Mouse (Mus musculus): ENCODE data around the gene Kif5a.

Gene Kif5a

DNA sequence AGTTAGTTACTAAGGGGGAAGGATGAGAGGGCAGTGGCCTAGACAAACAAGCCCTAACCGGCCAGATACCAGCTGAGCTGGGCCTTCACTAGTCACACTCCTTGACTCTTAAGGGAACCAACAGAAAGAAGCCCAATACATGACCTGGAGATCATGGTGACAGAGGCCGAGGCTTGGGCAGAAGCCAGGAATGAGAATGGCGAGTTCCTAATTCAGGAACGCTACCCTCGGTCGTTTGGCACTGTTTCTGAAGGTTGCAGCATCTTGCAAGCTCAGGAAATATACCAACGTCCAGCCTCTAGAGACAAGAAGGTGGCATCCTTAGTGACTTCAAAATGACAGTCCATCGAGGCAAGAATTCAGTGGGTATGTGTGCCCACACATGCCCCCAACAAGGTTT is 1.2 kb upstream of the Kif5a start:
- DNase-seq = no peak

DNA sequence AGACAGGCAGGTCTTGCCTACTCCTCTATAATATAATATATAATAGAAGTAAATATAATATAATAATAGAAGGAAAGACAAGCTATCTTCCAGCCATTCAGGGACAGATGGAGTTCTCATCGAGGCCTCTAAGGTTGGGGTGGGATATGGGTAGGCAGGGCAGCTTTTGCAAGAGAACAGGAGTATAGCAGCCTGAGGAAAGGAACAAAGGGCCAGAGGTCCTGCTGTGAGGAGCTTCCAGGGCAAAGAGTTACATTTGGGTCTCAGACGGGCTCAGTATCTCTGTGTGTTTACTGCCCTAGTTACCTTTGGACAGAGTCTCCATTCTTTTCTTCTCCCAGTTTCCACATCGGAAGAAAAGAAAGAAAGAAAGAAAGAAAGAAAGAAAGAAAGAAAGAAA is 483 bp upstream of the Kif5a start:
- DNase-seq = no peak

DNA sequence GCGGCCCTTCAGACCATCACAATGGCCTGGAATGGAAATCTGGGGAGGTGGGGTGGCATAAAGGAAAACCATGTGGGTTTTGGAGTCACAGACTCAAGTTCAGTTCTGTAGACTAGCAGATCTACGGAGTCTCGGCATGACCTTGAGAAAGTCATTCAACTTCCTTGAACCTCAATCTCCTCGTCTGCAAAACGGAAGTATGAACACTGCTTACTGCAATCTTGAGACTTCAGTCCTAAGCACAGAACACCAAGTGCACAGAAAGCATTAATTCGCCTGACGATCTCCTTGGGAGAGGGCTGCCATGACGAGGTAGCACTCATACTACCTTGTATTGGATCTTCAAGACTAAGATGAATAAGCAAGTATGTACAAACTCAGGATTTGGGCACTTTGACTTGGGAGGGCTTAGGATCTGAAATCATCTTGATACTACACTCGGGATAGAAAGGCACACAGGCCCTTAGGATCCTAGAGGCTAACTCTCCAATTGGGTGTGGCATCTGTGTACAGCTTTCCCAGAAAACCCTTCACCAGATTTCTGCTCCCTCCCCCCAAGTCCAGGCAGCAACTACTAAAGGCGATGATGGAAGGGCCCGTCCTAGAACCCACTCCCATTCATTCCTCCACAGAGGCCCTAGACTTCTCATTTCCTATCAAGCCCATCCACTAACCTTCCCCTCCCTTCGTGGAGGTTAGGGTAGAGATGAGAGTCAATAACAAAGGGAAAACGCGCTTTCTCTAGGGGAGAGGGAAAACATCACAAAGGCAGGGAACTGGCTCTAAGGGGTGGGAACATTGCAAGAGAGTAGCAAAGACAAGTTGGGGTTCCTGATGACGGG is 1.2 kb downstream of the Kif5a start:
- no peak for DNase-seq

DNA sequence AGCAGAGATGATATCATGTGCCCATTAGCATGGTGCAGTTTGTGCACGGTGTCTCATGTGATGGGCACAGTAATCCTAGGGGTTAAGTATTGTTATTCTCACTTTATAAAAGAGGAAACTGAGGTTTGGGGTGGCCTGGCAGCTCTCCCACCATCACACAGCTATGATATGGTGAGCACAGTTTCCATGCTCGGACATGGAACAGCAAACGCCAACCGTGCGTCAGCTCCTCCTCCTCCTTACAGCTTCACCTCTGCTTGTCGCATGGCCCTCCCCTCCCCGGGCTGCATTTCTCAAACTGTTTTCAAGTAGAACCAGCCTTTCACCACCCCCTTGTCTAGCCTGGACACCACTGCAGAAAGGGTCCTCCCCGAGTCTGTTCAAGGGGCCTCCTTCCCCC is 4.7 kb downstream of the Kif5a start:
- no peak for DNase-seq

DNA sequence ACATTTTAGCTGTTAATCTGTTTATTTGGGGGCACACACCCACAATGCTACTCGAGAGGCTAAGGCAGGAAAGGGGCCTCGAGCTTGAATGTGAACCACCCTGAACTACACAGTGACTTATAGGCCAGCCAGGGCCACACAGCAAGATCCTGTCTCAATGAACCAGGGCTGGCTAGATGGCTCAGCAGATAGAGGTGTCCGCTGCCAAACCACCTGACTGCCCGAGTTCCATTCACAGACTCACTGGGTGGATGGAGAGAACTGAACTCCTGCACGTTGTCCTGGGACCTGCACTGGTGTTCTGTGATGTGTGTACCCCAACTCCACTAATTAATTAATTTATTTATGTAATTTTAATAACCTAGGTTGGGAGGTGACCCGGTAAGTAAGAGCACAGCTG is 5.4 kb downstream of the Kif5a start:
- no peak for DNase-seq

DNA sequence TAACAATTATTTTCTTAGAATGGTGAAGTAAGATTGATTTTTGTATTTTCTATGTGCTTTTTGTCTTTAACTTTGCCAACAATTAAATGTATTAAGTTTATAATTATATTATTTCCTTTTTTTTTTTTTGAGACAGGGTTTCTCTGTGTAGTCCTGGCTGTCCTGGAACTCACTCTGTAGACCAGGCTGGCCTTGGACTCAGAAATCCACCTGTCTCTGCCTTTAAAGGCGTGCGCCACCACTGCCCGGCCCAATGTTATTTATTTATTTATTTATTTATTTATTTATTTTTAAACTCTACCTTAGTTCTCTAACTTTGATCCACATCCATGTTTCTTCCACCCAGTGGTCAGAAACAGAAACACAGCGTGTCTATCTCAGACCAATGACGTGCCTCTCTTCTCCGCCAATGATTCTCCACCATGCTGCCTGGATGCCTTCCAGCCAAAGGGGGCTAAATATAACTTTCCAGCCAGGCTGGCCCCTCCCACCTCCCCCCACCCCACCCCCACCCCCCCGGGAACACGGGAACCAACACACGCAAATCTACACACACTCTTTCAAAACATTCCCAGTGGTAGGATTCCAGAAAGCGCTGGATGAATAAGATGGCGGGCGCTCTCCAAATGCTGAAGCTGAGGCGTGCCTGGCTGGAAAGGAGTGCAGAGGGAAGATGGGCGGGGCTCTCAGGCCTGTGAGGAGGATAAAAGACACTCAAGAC is 7.4 kb downstream of the Kif5a start:
- DNase-seq = peak; percentile 55

DNA sequence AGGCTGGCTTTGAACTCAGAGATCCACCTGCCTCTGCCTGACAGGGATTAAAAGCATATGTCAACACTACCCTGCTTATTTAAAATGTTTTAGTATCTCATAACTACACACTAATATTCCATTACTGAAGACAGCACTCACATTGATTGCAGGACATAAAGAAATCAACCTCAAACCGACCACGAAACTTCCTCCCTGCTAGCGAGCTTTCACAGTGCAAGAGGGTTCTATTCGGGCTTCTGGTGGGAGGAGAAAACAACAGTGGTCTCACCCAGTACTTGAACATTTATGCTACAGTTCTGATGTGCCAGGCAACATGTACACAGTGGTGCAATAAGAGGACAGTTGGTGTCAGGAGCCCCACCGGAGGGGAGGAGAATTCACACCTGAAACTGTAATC is 12.3 kb downstream of the Kif5a start:
- no peak for DNase-seq

DNA sequence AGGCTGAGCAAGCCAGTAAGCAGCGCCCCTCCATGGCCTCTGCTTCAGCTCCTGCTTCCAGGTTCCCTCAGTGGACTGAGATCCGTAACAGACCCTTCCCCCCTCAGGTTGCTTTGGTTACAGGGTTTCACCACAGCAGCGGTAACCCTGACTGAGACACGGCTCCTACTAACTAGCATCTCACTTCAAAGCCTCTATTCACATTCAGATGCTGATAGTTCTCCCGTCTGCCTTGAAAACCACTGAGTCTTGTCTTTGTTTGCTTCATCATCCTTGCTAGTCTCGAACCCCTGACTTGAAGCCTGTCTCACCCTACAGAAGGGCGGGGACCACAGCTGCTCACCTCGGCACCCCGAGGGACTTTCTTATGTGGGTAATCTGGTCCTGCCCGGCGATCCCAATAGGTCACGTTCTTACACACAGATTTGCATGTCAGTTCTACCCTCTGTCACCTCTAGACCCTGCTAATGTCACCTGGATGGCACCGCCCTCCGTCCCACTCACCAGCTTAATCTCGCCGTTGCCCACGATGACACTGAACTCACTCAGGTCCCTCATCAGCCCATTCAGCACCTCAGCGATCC is 24.8 kb downstream of the Kif5a start:
- no peak for DNase-seq

DNA sequence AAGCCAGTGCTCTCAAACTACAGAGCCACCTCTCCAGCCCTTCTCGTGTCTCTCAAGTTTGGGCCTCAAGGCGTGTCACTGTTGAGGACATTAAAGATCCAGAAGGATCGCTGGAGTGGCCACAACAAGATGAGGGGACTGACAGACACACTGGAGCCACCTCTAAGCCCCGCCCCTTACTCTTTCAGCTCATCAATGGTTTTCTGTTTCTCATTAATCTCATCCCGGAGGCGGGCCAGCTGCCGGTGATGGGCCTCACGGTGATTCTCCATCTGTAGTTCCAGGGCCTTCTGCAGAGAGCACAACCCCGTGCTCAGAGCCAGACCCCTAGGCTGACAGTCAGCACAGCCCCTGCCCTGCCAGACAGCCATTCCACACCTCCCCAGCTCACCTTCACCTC is 26.6 kb downstream of the Kif5a start:
- DNase-seq = no peak

DNA sequence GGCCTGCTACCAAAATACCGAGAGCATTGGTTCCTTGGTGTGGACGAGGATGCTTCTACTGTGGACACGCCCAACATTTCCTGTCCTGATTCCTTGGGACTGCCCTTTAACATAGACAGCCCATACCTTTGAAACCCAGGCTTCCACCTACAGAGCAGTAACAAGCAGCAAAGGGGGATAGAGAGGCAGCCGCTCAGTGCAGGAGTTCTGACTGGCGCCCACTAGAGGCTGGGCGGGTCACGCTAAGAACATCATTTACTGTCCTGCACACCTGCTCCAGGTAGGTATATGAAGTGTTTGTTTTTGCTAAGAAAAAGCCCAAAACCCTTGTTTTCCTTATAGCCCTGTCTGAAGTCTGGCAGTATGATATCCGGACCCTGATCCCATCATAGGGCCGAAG is 30.0 kb downstream of the Kif5a start:
- no peak for DNase-seq

DNA sequence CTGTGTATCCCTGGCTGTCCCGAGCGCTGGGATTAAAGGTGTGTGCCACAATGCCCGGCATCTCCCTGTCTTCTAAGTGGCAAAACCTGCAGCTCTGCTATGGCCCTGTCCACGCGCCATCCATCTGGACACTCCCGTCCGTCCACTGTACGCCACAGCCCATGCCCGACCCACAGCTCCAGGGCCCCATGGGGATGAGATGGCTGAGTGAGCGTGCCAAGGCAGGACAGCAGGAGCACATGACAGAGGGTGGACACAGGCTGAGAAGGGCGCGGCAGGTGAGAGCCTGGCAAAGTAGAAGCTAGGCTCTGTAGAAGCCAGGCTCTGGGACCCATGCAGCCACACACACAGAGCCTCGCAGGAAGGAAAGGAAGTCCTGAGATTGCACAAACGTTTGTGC is 31.4 kb downstream of the Kif5a start:
- no peak for DNase-seq

DNA sequence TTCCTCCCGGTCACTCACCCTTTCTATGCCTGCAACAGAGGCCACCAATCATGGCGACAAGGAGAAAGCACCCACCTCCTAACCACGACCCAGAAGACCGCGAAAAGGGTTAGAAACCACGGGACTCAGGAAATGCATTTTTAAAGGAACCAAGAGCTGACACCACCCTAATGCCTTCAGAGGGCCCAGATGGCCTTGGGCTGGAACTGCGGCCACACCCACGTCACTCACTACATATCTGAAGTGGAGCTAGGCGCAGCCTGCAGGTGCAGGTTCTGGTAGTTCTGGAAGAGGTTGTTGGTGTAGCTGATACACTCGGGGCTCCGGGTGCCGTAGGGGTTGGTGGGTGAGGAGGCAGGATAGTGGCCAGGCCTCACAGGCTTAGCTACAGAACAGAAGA is 32.5 kb downstream of the Kif5a start:
- DNase-seq = no peak

DNA sequence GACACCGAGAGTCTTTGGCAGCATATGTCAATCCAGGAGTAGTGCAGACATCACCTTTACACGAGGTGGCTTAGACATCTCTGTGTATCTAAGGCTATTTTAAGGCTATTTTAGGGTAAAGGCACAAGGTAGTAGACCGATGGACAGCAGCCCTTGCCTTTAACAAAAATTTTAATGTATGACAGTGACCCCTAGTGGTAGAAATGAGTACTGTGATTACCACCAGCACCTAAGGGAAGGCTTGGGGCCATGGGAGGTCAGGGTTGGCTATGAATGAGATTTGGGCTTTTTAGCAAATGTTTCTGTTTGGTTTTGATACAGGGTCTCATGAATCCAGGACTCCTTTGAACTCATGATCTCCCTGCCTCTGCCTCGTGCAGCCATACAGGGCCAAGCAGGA is 34.3 kb downstream of the Kif5a start:
- peak; percentile 29 for DNase-seq

DNA sequence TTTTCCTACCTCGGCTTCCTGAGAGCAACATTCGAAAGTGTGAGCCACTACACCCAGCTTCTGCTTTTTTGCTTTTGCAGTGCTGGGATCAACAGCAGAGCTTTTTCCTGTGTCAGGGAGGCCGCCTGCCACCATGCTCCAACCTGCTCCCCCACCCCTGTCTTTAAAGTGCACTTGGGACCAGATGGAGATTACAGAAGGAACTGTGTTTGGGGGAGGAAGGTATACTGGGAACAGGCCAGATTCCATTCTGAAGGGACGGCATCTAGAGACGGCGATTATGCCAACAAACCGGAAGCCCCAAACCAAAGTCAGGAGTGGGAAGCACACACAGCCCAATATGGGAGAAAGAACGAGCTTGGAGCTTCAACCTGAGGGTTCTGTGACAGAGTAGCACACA is 36.0 kb downstream of the Kif5a start:
- DNase-seq = no peak

DNA sequence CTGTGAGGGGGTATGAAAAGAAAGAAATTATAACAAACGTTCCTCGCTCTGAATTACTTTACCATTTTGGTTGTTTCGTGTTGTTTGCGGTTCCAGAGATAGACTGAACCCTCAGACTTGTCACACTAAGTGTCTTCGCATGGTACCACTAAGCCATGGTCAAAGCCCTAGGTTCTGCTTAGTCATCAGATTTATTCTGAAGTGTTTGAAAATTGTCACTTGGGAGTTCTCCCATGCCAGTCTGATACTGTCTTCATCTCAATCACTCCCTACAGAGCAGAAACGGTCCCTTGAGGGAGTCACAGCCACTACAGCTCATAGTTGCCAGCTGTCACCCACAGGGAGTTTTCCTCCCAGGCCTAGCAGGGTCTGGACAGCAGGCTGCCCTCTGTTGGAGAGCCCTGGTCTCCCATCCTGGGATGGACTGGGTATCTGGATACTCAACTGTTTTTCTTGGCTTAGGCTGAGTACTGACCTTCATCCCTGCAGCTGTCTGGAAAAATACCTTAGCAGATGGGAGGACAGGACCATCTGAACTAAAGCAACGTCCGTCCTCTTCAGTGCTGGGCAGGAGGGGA is 36.7 kb downstream of the Kif5a start:
- DNase-seq = peak; percentile 32

DNA sequence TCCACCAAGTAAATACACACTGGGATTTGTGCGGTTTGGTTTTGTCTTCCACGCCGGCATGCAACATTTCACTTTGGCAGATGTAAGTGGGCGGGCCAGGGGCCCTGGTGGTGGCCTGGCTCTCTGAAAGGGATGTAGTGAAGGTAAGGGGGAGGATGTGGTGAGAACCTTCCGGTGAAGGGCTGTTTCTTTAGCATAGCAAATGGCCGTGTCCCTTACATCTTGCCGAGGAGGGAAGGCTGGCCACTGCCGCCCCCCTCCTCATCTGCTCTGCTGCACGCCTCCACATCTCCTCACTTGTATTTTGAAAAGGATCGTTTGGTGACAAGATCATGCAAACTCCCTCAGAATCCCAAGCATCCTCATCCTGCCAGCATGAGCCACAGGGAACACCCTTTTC is 37.4 kb downstream of the Kif5a start:
- DNase-seq = no peak

DNA sequence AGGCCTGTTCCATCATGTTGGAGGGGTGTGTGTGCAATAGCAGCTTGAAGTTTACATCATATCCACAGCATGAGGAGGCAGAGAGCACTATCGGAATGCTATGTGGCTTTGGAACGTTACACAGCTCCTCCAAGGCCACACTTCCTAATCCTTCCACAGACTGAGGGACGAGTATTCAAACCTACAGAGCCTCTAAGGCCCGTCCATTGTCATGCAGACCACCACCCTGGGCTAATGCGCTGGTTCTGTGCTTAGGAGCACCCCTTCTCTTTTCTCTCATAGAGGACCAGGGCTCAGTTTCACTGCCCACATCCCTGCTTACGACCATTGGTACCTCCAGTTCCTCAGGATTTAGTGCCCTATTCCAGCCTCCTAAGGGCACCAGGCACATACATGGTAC is 37.9 kb downstream of the Kif5a start:
- DNase-seq = no peak

DNA sequence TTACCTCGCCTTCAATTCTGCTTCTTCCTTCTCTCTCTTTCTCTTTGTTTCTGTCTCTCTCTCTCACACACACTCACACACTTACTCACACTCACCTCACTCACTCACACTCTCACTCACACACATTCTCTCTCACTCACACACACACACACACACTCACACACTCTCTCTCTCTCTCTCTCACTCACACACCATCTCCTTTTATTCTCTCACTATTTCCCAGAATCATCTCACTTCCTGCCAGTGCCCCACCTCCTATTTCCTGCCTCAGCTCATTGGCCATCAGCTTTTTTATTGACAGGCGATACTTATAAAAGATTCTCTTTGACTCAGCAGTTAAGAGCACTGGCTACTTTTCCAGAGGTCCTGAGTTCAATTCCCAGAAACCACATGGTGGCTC is 44.8 kb downstream of the Kif5a start:
- DNase-seq = no peak

DNA sequence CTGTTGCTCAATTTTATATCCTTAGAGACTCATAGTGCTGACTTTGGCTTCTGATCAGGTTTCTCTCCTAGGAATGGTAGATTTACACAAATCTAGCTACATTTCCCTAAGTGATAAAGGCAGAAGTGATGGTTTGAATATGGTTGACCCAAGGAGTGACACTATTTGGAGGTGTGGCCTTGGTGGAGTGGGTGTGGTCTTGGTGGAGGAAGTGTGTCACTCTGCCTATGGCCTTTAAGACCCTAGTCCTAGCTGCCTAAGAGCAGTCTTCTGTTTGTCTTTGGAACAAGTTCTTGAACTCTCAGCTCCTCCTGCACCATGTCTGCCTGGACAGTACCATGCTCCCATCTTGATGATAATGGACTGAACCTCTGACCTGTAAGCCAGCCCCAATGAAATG is 46.0 kb downstream of the Kif5a start:
- DNase-seq = no peak

DNA sequence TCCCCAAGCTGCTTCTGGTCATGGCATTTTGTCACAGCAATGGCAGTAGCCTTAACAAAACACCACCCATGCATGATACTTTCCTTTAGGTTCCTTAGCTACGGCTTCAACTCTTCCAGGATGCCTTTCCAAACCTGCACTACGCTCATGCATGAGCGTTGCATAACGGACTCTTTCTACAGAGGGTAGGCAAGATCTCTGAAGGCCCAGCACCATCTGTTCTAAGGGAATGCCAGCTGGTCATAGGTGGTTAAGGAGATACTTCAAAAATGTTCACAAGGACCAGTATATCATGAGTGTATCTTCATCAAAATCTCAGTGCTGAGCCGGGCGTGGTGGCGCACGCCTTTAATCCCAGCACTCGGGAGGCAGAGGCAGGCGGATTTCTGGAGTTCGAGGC is 46.7 kb downstream of the Kif5a start:
- DNase-seq = no peak

DNA sequence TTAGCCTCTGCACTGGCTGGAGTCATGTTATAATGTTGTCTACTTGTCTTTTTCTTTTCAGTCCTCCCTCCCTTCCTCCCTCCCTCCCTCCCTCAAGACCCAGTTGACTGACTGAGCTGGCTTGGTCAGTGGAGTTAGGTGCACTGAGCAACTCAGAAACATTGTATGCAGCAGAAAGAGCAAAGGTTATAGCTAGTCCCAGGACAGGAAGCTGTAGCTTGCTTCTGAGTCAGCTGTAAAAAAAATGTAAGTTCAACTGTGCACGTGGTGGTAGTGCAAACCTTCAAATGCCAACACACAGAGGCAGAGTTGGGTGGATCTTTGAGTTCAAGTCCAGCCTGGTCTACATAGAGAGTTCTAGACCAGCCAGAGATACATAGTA is 48.7 kb downstream of the Kif5a start:
- no peak for DNase-seq

DNA sequence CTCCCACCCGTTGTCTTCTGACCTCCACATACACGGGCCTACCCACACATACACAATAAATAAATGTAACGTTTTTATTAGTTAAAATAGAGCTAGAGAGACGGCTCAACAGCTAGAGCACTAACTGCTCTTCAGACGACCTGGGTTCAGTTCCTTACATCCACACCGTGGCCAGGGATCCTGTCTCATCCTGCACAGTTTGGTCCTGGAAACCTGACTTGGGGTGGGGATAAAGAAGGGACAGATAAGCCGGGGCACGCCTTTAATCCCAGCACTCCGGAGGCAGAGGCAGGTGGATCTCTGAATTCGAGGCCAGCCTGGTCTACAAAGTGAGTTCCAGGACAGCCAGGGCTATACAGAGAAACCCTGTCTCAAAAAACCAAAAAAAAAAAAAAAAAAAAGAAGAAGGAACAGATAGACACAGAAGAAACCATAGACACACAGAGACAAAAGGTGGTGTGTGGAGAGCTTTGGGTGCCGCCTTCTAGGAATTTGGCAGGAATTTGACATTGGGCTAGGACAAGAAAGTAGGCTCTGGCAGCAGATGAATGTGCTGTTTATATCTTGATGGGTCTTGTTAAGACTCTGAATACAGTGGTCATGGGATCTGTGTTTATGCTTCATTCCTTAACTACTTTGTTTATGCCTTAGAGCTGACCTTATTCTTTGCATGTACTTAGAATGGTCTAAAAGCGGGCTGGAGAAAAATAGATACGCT is 49.3 kb downstream of the Kif5a start:
- no peak for DNase-seq

DNA sequence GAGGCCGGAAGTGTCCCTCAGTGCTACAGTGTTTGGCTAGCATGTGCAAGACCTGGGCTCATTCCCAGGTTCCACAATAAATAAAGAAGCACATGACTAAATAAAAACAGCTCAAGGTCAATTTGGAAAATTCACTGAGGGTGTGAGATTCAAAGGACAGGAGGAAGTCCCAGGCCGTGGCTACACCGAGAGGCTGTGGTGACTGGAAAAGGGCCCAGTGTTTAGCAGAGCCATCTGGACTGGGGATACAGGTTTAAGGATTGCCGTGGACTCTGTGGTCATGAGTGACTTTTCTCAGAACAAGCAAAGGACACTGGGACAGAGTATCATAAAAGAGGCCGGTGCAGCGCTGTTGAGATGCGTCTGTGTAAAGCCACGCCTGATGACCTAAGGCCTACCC is 49.9 kb downstream of the Kif5a start:
- no peak for DNase-seq
